Mouse (Mus musculus) v-Abl transformed pro-B cells (cell line): ENCODE results near the gene Cd84.
"Not testable (repeated sequence)": the region's sequence is repeated elsewhere in the genome, so short reads cannot be mapped to it uniquely, and the experiment has no call there.

Experiments used
- in situ Hi-C, 2 experiments: fragments of 400-800 bp; cut with MboI; formaldehyde crosslinking; loops; one replicate each; pipeline ENCODE4 v1.15.1; 2025; ENCODE audit not compliant: unreplicated experiment in 2 of 2

Gene Cd84

GRCm38 (mm10) chr1:171839488-171839887 is at the start of gene Cd84:
Gene Cd84, plus strand, starts transcription at chr1:171839697.
- in situ Hi-C loops = no loop called here

- in situ Hi-C loops = no loop called here
These were observed 48.0 kb upstream of the Cd84 start for GRCm38 (mm10) chr1:171791491-171791890.

DNA sequence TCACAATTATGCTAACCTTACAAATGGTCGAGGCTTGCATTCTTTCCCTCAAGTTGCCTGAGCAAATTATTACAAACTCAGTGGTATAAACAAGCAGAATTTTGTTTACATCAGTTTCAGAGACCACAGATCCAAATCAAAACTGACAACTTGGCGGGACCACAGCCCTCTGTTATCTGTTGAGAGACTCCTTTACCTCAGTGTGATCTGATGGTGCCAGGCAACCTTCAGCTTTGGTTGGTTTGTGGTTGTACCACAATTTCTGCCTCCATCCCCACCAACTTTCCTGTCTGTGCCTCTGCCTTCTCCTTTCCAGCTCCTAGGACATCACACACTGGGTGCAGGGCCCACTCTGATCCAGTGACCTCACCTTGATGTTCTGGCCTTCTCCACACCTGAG is 43.3 kb upstream of the Cd84 start:
- in situ Hi-C loops = no loop called here

DNA sequence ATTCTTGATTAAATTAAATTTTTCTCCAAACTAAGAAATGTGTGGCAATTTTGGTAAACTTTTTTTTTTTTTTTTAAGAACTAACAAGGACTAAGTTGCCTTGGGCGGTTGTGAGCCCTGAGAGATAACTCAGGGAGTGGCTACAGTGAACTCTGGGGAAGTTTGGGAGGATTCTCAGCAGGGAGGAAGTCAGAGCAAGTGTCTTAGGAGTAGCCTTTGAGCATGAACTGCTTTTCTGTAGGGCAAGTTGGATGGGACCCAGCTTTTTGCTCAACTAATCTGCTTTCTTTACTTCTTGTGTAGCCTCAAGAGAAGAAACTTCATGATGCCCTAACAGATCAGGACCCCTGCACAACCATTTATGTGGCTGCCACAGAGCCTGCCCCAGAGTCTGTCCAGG is 41.7 kb upstream of the Cd84 start:
- in situ Hi-C loops = no loop called here

DNA sequence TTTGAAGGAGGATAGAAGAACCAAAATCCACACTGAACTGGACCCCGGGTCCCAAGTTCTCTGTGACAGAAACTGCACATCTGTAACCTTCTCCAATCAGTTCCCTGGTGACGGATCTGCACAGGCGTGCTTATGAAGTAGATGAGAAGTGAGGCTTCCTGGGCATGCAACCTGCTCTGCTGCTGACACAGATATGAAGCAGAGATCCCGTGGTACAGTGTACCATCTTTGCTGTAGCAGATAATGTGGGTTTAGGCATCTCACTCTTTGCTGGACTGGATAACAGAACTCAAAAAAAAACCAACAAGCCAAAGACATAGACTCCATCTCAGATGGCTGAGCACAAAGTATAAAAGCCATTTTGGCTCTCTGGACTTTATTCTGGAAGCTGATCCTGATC is 39.8 kb upstream of the Cd84 start:
- in situ Hi-C loops = loop anchor here in 1 of 2 experiments (25.0 kb wide), 1 partner anchor 538 kb away; the partner anchor contains the start of genes Kcnj10 and Kcnj9

DNA sequence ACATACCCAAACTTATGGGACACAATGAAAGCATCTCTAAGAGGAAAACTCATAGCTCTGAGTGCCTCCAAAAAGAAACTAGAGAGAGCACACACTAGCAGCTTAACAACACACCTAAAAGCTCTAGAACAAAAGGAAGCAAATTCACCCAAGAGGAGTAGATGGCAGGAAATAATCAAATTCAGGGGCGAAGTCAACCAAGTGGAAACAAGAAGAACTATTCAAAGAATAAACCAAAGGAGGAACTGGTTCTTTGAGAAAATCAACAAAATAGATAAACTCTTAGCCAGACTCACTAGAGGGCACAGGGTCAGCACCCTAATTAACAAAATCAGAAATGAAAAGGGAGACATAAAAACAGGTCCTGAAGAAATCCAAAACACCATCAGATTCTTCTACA is 28.4 kb upstream of the Cd84 start:
- in situ Hi-C loops = loop anchor here in 1 of 2 experiments (25.0 kb wide), 1 partner anchor 526 kb away; the partner anchor contains the start of genes Kcnj10 and Kcnj9

GRCm38 (mm10) chr1:171815545-171816439 is 23.7 kb upstream of the Cd84 start:
- in situ Hi-C loops = loop anchor here in 1 of 2 experiments (25.0 kb wide), 1 partner anchor 522 kb away; the partner anchor contains the start of genes Kcnj10 and Kcnj9

DNA sequence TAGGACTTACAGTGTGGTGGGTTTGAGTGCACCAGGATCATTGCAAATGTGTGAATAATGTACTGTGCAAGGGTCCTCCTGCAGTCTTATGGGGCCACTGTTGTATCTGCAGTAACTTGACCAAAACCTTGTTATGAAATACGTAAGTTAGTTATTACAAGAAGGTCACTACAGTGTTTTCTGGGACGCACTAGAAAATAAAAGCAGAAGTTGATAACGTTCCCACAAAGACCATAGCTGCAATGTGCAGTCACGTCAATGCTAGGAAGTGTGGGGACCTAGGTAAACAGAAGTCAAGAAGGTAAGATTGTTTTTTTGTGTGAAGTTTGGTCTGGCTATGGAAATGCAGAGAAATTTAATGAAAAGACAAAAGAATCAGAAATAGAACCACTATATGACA is 22.5 kb upstream of the Cd84 start:
- in situ Hi-C loops = loop anchor here in 1 of 2 experiments (25.0 kb wide), 1 partner anchor 520 kb away; the partner anchor contains the start of genes Kcnj10 and Kcnj9

DNA sequence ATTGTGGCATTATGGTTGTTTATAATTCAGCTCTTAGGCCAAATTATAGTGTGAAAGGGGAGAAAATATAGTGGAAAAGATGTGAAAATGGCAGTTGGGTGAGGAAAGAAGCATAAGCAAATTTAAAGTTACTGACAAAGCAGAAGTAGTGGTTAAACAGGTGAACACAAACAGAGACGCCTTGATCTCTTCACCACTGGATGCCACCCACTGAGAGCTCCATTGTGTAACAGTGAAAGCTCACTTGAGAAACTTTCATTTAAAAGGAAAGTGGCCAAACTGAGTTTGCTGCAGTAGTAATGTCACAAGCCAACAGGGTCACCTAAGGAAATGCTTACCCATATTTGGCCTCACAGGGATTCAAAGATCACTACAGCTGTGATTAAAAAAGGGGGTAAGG is 18.2 kb upstream of the Cd84 start:
- in situ Hi-C loops = loop anchor here (10.0 to 25.0 kb wide), 2 partner anchors 516 to 533 kb away; partner anchors contain the start of genes Kcnj10 (in 1 of the 2) and Kcnj9 (in 1 of the 2)

- in situ Hi-C loops = loop anchor here (5.0 to 10.0 kb wide), 2 partner anchors 177 to 529 kb away; no protein-coding TSS in a partner anchor
These were observed 14.0 kb upstream of the Cd84 start for GRCm38 (mm10) chr1:171825462-171825861.

- in situ Hi-C loops = loop anchor here (5.0 to 10.0 kb wide), 2 partner anchors 176 to 529 kb away; no protein-coding TSS in a partner anchor
These were observed 13.3 kb upstream of the Cd84 start for GRCm38 (mm10) chr1:171826164-171826563.

DNA sequence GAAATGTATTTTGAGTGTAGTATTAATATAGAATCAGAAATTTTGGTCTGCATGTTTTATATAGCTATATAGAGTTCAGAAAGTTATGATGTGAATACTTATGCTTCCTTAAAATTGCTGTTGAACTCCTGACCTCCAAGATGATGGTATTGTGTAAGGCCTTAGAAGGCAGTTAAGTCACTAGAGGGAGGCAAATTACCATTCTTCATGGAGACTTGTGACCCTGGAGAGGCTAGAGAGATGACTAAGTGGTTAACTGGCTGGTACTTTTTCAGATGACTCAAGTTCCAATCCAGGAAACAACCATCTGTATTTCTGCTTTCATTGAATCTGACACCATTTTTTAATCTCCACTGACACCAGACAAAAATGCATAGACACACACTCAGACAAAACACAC is 11.8 kb upstream of the Cd84 start:
- in situ Hi-C loops = loop anchor here (5.0 to 10.0 kb wide), 2 partner anchors 175 to 527 kb away; no protein-coding TSS in a partner anchor

DNA sequence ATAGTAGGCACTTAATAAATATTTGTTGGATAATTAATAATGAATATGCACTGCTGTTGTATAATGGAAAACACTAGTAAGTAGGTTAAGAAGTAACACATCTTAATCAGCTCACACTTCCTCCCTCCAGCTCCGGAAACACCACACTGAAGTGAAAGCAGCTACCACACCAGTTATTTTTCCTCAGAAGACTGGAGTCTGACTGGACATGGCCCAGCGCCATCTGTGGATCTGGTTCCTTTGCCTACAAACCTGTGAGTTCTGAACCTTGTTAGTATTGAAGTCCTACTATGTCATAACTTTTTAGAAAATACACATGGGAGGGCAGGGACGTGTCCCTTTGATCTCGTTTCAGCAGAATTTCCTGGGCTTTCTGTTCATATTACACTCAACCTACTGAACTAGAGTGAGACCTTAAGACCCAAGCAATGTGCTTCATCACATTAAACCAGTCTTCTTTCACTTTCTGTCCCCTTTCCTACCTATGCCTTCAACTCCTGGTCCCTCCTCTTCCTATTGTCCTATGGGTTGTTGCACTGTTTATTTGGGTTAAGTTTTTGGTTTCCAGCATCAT is 1.0 kb downstream of the Cd84 start:
- in situ Hi-C loops = loop anchor here in 1 of 2 experiments (5.0 kb wide), 1 partner anchor 42 kb away; no protein-coding TSS in a partner anchor

GRCm38 (mm10) chr1:171845035-171845754 is 5.7 kb downstream of the Cd84 start:
- in situ Hi-C loops = no loop called here

DNA sequence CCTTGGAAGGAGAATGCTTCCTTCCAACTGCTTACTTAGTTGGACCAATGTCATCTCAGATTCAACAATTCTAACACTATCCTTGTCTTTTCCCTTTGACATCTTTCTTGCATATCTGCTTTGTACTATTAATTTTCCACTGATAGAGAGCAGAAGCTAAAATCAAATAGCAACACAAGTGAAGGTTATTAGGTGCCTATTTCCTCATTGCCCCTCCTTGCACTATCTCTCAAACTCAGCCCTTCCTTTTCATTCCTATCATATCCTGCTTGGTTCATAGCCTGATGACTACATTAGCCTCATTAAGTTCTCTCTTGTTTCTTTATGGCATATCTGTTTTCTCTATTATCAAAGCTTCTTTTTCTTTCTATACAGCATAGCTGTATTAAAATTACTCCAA is 8.7 kb downstream of the Cd84 start:
- in situ Hi-C loops = no loop called here

DNA sequence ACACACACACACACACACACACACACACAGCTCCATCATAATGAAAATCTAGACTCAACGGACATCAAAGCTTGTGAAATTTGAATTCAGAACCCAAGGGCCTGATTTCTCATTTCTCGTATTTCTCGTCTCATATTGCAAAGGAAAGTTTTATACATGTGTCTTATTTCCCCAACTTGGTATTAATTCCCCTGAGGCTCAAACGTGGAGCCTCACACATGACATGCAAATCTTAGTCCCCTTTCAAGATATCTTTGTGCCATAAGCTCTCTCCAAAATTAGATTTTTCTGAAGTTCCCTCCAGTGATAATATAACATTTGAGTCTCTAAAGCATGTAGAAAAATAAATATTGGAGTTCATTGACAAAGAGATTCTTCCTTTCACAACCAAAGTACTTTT is 9.3 kb downstream of the Cd84 start:
- in situ Hi-C loops = no loop called here

DNA sequence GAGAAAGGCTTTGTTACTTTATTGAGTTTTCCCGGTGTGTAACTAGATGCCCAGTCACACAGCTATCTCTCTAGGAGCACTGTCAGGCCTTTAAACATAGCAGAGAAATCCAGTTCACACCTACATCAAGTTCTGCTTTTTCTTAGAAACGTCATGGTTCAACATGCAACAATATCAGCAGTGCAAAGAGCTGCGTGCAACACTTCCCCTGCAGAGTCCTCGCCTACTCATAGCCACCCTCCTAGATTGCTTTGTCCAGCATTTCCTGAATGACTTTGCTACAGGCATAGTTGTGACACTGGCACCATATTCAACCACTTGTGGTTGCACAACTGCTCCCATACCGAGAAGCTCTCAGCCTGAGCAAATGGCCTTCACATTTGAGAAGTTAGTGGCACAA is 10.0 kb downstream of the Cd84 start:
- in situ Hi-C loops = no loop called here

DNA sequence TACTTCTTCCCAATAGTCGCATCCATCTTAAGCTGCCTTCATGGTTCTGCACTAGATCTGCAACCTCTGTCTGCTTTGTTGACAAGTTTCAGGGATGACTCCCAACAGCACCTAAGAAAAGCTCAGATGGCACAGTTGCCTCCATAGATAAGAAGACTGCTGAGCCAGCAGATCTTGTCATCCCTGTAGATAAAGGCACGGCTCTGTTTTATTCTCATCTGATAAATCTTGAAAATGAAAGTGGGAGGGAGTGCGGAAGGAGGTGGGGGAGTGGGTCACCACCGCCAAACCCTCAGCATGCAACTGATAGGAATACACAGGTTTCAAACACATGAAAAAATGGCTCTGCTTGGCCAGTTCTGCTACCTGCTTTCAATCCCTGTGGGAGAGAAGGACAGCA is 26.0 kb downstream of the Cd84 start:
- in situ Hi-C loops = no loop called here

- in situ Hi-C loops = no loop called here
These were observed 47.5 kb downstream of the Cd84 start for GRCm38 (mm10) chr1:171886989-171887388.

DNA sequence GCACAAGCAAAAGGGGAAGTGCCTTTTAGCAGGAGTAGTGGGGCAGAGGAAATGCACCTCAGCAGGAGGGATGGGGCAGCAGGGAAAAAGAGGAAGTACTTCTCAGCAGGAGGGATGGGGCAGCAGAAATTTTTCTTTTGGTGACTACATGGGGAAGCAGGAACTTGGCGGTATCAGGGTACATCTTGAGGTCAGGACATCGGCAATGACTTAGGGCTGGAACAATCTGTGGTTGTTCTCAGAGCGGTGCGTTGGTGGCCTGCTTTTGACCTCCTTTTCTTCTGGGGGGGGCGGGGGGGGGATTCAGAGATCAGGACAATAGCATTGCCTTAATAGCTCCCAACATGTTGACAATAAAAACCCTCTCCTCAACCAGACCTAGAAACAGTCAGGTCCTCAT is 55.9 kb downstream of the Cd84 start, which contains the start of gene Gm10521:
TSS of gene Gm10521 (plus strand) at position 301 of the 400 bp plus-strand sequence.
- in situ Hi-C loops = not testable (repeated sequence)
